Mouse (Mus musculus): ENCODE measurements around the gene Prkar2b. TPM values are rescaled to one million over a fixed set of nuclear protein-coding genes. Genes with fewer than 3 reads are reported as not detected.

Prkar2b gene
- polyA plus RNA-seq, 1 experiment from 2014 or later: 20.3 TPM

GRCm38 (mm10) chr12:31926661-31927061 is 134.4 kb downstream of the Prkar2b start:
- WGBS: 57% methylated on average over 4 of the region's 4 CpGs
- H3K36me3 ChIP-seq: peaks cover 68% of the 10 kb centered on the region
- no peaks in the 10 kb centered on the region for H3K9me3 ChIP-seq
- no peaks in the 10 kb centered on the region for H3K27me3 ChIP-seq
- no peak overlapping the region for H3K27ac ChIP-seq
- peak; percentile 54; the same call in 1 of the 2 replicates for ATAC-seq (ENCODE audit: low FRiP score, low read depth)
- peaks cover 18% of the 10 kb centered on the region for H3K4me1 ChIP-seq
- no peak overlapping the region for H3K9ac ChIP-seq
- H3K4me3 ChIP-seq: no peak overlapping the region
- no peak overlapping the region for H3K4me2 ChIP-seq (replicated peaks)

GRCm38 (mm10) chr12:31925343-31925742 is 135.8 kb downstream of the Prkar2b start:
- no peak overlapping the region for H3K4me2 ChIP-seq (replicated peaks)
- H3K27me3 ChIP-seq: no peaks in the 10 kb centered on the region
- H3K9ac ChIP-seq: no peak overlapping the region
- no peak overlapping the region for H3K4me3 ChIP-seq
- peak; percentile 48 for ATAC-seq (ENCODE audit: low FRiP score, low read depth)
- H3K36me3 ChIP-seq: peaks cover 62% of the 10 kb centered on the region
- peaks cover 18% of the 10 kb centered on the region for H3K4me1 ChIP-seq
- 64% methylated on average over 6 of the region's 6 CpGs for WGBS
- H3K9me3 ChIP-seq: no peaks in the 10 kb centered on the region
- peak overlapping the region; percentile 16; the same call in 1 of the 2 replicates for H3K27ac ChIP-seq

- Histone ChIP-seq H3K27me3 (no peaks in the 10 kb centered on the region), H3K9ac (no peak overlapping the region), H3K27ac (no peak overlapping the region), H3K9me3 (no peaks in the 10 kb centered on the region), H3K4me2 (replicated peaks) (no peak overlapping the region), H3K4me3 (no peak overlapping the region), H3K4me1 (peaks cover 18% of the 10 kb centered on the region), H3K36me3 (peaks cover 60% of the 10 kb centered on the region)
- no peak for ATAC-seq (ENCODE audit: low FRiP score, low read depth)
- WGBS: 82% methylated on average over 3 of the region's 3 CpGs
Observed at GRCm38 (mm10) chr12:31924135-31924534, 137.0 kb downstream of the Prkar2b start.

GRCm38 (mm10) chr12:31920464-31921405 is 140.4 kb downstream of the Prkar2b start:
- 83% methylated on average over 18 of the region's 18 CpGs for WGBS
- Histone ChIP-seq H3K9ac (no peak overlapping the region), H3K27ac (no peak overlapping the region), H3K4me2 (replicated peaks) (no peak overlapping the region), H3K27me3 (no peaks in the 10 kb centered on the region), H3K9me3 (no peaks in the 10 kb centered on the region), H3K36me3 (peaks cover 38% of the 10 kb centered on the region), H3K4me3 (no peak overlapping the region), H3K4me1 (peaks cover 9% of the 10 kb centered on the region)
- ATAC-seq (ENCODE audit: low FRiP score, low read depth): no peak

GRCm38 (mm10) chr12:31917245-31917644 is 143.9 kb downstream of the Prkar2b start:
- no peaks in the 10 kb centered on the region for H3K4me1 ChIP-seq
- H3K36me3 ChIP-seq: peaks cover 22% of the 10 kb centered on the region
- H3K9ac ChIP-seq: no peak overlapping the region
- H3K4me2 ChIP-seq (replicated peaks): no peak overlapping the region
- no peaks in the 10 kb centered on the region for H3K9me3 ChIP-seq
- no peak for ATAC-seq (ENCODE audit: low FRiP score, low read depth)
- no peak overlapping the region for H3K4me3 ChIP-seq
- no peak overlapping the region for H3K27ac ChIP-seq
- H3K27me3 ChIP-seq: no peaks in the 10 kb centered on the region
- 83% methylated on average over 5 of the region's 5 CpGs for WGBS

- H3K4me1 ChIP-seq: no peaks in the 10 kb centered on the region
- H3K4me2 ChIP-seq (replicated peaks): no peak overlapping the region
- no peak overlapping the region for H3K4me3 ChIP-seq
- H3K9ac ChIP-seq: no peak overlapping the region
- ATAC-seq (ENCODE audit: low FRiP score, low read depth): no peak
- H3K27me3 ChIP-seq: no peaks in the 10 kb centered on the region
- H3K36me3 ChIP-seq: peaks cover 22% of the 10 kb centered on the region
- WGBS: 86% methylated on average over 5 of the region's 5 CpGs
- no peak overlapping the region for H3K27ac ChIP-seq
- no peaks in the 10 kb centered on the region for H3K9me3 ChIP-seq
Observed at GRCm38 (mm10) chr12:31916691-31917090, 144.4 kb downstream of the Prkar2b start.

GRCm38 (mm10) chr12:31913614-31914013 is 147.5 kb downstream of the Prkar2b start:
- Histone ChIP-seq H3K4me1 (no peaks in the 10 kb centered on the region), H3K27me3 (no peaks in the 10 kb centered on the region), H3K27ac (no peak overlapping the region), H3K9ac (no peak overlapping the region), H3K9me3 (no peaks in the 10 kb centered on the region), H3K4me2 (replicated peaks) (no peak overlapping the region), H3K4me3 (no peak overlapping the region), H3K36me3 (peaks cover 8% of the 10 kb centered on the region; the same call in 1 of the 2 replicates)
- WGBS: 75% methylated on average over 4 of the region's 4 CpGs
- ATAC-seq (ENCODE audit: low FRiP score, low read depth): no peak

DNA sequence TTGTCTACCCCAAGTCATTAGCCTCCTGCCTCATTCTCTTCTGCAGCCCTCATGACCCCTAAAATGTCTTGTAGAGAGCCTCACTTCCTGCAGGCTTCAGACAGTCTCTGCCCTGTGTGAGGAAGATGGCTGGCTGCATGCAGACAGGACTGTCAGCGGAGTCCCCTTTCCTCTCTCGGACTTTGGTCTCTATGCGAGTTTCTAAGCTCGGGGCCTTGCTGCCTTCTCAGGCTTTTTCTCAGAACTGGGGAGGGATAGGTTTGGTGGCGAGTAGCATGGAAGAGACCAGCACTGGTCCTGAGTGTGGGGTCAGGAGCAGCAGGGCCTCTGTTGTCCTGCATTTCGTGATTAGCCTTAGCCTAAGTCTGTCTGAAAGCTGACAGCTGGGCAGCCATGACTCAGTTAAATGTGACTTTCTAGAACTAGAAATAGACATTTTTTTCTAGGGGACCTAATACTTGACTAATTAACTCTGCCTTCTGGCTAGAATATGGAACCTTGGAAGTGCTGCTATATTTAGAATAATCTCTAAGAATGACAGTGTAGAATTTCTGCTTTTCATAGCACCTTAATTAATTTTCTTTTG is 148.0 kb downstream of the Prkar2b start:
- H3K4me2 ChIP-seq (replicated peaks): no peak overlapping the region
- 0 out of 2 replicates have a peak, but pooled peaks cover 5% of the 10 kb centered on the region for H3K36me3 ChIP-seq
- no peak overlapping the region for H3K9ac ChIP-seq
- H3K4me3 ChIP-seq: no peak overlapping the region
- no peaks in the 10 kb centered on the region for H3K9me3 ChIP-seq
- H3K4me1 ChIP-seq: no peaks in the 10 kb centered on the region
- WGBS: 79% methylated on average over 6 of the region's 6 CpGs
- no peaks in the 10 kb centered on the region for H3K27me3 ChIP-seq
- H3K27ac ChIP-seq: no peak overlapping the region
- no peak for ATAC-seq (ENCODE audit: low FRiP score, low read depth)

Other genes with a start within 250 kb of the Prkar2b start
- gene Hbp1, start 110.8 kb downstream of the Prkar2b start, polyA plus RNA-seq (2015; fragmentation: Nextera tagmentation; extraction: Ambion mirVana): 148 and 149 TPM in 2 replicates
- 1.6 and 2.1 TPM in 2 replicates for gene Pik3cg, start 147.4 kb upstream of the Prkar2b start, polyA plus RNA-seq (2015; fragmentation: Nextera tagmentation; extraction: Ambion mirVana)